Mouse (Mus musculus) MEL (cell line): ENCODE data around the gene Ensa. TPM values are rescaled to one million over a fixed set of nuclear protein-coding genes. Genes with fewer than 3 reads are reported as not detected.

Experiments
- DNase-seq: peaks from one replicate; pipeline ENCODE4 v3.0.0; 2011; ENCODE audit warnings: low read depth, low spot score
- H3K27ac ChIP-seq: 2 replicates; pipeline ENCODE4 v1.5.1; 2012; ENCODE audit warnings: low read depth, mild to moderate bottlenecking, control low read depth, low read length, moderate library complexity; ENCODE audit not compliant: control insufficient read depth
- H3K27me3 ChIP-seq, 2 experiments: fragments of 150-350 bp in 1 of 2; sonication (generic) in 1 of 2; 2 replicates each; pipeline ENCODE4 v1.6.1; 2012; ENCODE audit warnings: low read length in 2 of 2, mild to moderate bottlenecking in 2 of 2, improper control_type of control experiment in 1 of 2, moderate library complexity in 1 of 2; ENCODE audit not compliant: insufficient read depth in 2 of 2, control insufficient read depth in 1 of 2
- H3K36me3 ChIP-seq, 2 experiments: 2 replicates each; pipeline ENCODE4 v1.6.1; 2012 to 2014; ENCODE audit warnings: low read length in 2 of 2, improper control_type of control experiment in 1 of 2, inconsistent platforms in 1 of 2, mild to moderate bottlenecking in 1 of 2; ENCODE audit not compliant: insufficient read depth in 2 of 2, control insufficient read depth in 1 of 2
- H3K4me1 ChIP-seq, 2 experiments: fragments of 150-350 bp in 1 of 2; sonication (generic) in 1 of 2; 2 replicates each; pipeline ENCODE4 v1.6.1; 2012; ENCODE audit warnings: low read length in 2 of 2, improper control_type of control experiment in 1 of 2, mild to moderate bottlenecking in 1 of 2; ENCODE audit not compliant: insufficient read depth in 2 of 2, control insufficient read depth in 1 of 2
- H3K4me3 ChIP-seq, 2 experiments: fragments of 150-350 bp in 1 of 2; sonication (generic) in 1 of 2; 2 replicates each; pipeline ENCODE4 v1.5.1; 2012; ENCODE audit warnings: low read depth in 2 of 2, low read length in 2 of 2, mild to moderate bottlenecking in 2 of 2, moderate library complexity in 2 of 2, control low read depth in 1 of 2, improper control_type of control experiment in 1 of 2; ENCODE audit not compliant: control insufficient read depth in 1 of 2, insufficient read depth in 1 of 2
- H3K79me2 ChIP-seq: 2 replicates; pipeline ENCODE4 v1.6.1; 2012; ENCODE audit warnings: mild to moderate bottlenecking, low read length, moderate library complexity; ENCODE audit not compliant: control insufficient read depth, poor library complexity, insufficient read depth
- H3K9ac ChIP-seq: 2 replicates; pipeline ENCODE4 v1.6.1; 2012; ENCODE audit warnings: low read depth, mild to moderate bottlenecking, control low read depth, low read length, moderate library complexity; ENCODE audit not compliant: control insufficient read depth, poor library complexity, severe bottlenecking
- H3K9me3 ChIP-seq: fragments of 150-350 bp; sonication (generic); replicated peaks from 2 replicates; pipeline ENCODE4 v1.6.1; 2012; ENCODE audit warnings: mild to moderate bottlenecking, low read length, improper control_type of control experiment, moderate library complexity; ENCODE audit not compliant: insufficient read depth
- BHLHE40 ChIP-seq: IDR thresholded peaks from 2 replicates; pipeline ENCODE4 v1.6.1; 2012; ENCODE audit warnings: low read depth, mild to moderate bottlenecking, inconsistent platforms, low read length, improper control_type of control experiment, borderline replicate concordance
- CHD1 ChIP-seq: IDR thresholded peaks from 2 replicates; pipeline ENCODE4 v1.6.1; 2012; ENCODE audit warnings: low read depth, mild to moderate bottlenecking, inconsistent platforms, low read length, improper control_type of control experiment
- CTCF ChIP-seq, 3 experiments: IDR thresholded peaks in 2 of 3; conservative IDR thresholded peaks in 1 of 3; 2 replicates each; pipeline ENCODE4 v1.5.1; 2011 to 2012; ENCODE audit warnings: low read length in 3 of 3, low read depth in 2 of 3, mild to moderate bottlenecking in 2 of 3, improper control_type of control experiment in 1 of 3, inconsistent platforms in 1 of 3, mixed read lengths in 1 of 3, moderate library complexity in 1 of 3; ENCODE audit not compliant: control insufficient read depth in 1 of 3, insufficient read depth in 1 of 3, poor library complexity in 1 of 3, severe bottlenecking in 1 of 3
- E2F4 ChIP-seq: IDR thresholded peaks from 2 replicates; pipeline ENCODE4 v1.6.1; 2011; ENCODE audit warnings: low read depth, low read length, improper control_type of control experiment, borderline replicate concordance
- ELF1 ChIP-seq: IDR thresholded peaks from 2 replicates; pipeline ENCODE4 v1.6.1; 2014; ENCODE audit warnings: low read depth, mild to moderate bottlenecking, inconsistent platforms, low read length, improper control_type of control experiment, moderate library complexity
- EP300 ChIP-seq, 2 experiments: IDR thresholded peaks; 2 replicates each; pipeline ENCODE4 v1.6.1; 2011; ENCODE audit warnings: improper control_type of control experiment in 2 of 2, low read length in 2 of 2, low read depth in 1 of 2, mild to moderate bottlenecking in 1 of 2
- GABPA ChIP-seq: IDR thresholded peaks from 2 replicates; pipeline ENCODE4 v1.6.1; 2012; ENCODE audit warnings: low read depth, mild to moderate bottlenecking, inconsistent platforms, low read length, improper control_type of control experiment, moderate library complexity
- GATA1 ChIP-seq: IDR thresholded peaks from 2 replicates; pipeline ENCODE4 v1.6.1; 2011; ENCODE audit warnings: low read depth, low read length, improper control_type of control experiment
- JUND ChIP-seq: IDR thresholded peaks from 2 replicates; pipeline ENCODE4 v1.6.1; 2011; ENCODE audit warnings: low read depth, mild to moderate bottlenecking, improper control_type of control experiment, low read length
- MAFK ChIP-seq: IDR thresholded peaks from 2 replicates; pipeline ENCODE4 v1.6.1; 2011; ENCODE audit warnings: low read depth, mild to moderate bottlenecking, low read length, improper control_type of control experiment, borderline replicate concordance
- MAX ChIP-seq: IDR thresholded peaks from 2 replicates; pipeline ENCODE4 v1.6.1; 2011; ENCODE audit warnings: low read length, improper control_type of control experiment
- RAD21 ChIP-seq: IDR thresholded peaks from 2 replicates; pipeline ENCODE4 v1.6.1; 2011; ENCODE audit warnings: mild to moderate bottlenecking, low read depth, low read length, improper control_type of control experiment
- TAL1 ChIP-seq: IDR thresholded peaks from 2 replicates; pipeline ENCODE4 v1.6.1; 2012; ENCODE audit warnings: mild to moderate bottlenecking, inconsistent platforms, low read length, moderate library complexity, mixed read lengths
- TBP ChIP-seq: IDR thresholded peaks from 2 replicates; pipeline ENCODE4 v1.8.0; 2011; ENCODE audit warnings: low read depth, low read length, improper control_type of control experiment
- TCF12 ChIP-seq: IDR thresholded peaks from 2 replicates; pipeline ENCODE4 v1.6.1; 2014; ENCODE audit warnings: low read depth, mild to moderate bottlenecking, inconsistent platforms, low read length, improper control_type of control experiment, moderate library complexity
- UBTF ChIP-seq: IDR thresholded peaks from 2 replicates; pipeline ENCODE4 v1.6.1; 2012; ENCODE audit warnings: low read depth, mild to moderate bottlenecking, inconsistent platforms, low read length, improper control_type of control experiment, moderate library complexity, borderline replicate concordance; ENCODE audit not compliant: insufficient read depth
- USF1 ChIP-seq: IDR thresholded peaks from 2 replicates; pipeline ENCODE4 v1.6.1; 2014; ENCODE audit warnings: low read depth, mild to moderate bottlenecking, inconsistent platforms, low read length, improper control_type of control experiment, moderate library complexity
- ZC3H11A ChIP-seq: IDR thresholded peaks from 2 replicates; pipeline ENCODE4 v1.6.1; 2012; ENCODE audit warnings: low read depth, mild to moderate bottlenecking, inconsistent platforms, low read length, improper control_type of control experiment
- ZKSCAN1 ChIP-seq: IDR thresholded peaks from 2 replicates; pipeline ENCODE4 v1.6.1; 2012; ENCODE audit warnings: low read depth, mild to moderate bottlenecking, inconsistent platforms, low read length, improper control_type of control experiment, moderate library complexity
- ZMIZ1 ChIP-seq: IDR thresholded peaks from 2 replicates; pipeline ENCODE4 v1.6.1; 2012; ENCODE audit warnings: low read depth, mild to moderate bottlenecking, inconsistent platforms, low read length, improper control_type of control experiment, moderate library complexity
- polyA plus RNA-seq, 2 experiments: library from polyadenylated mRNA; stranded (reverse) in 1 of 2; unstranded in 1 of 2; fragments of >175 nt in 1 of 2; fragments of >200 nt in 1 of 2; gene quantifications; 2 replicates each; pipeline versions ENCODE4 v1.2.1 to v1.2.4; 2012; ENCODE audit warnings: low replicate concordance in 2 of 2, low read depth in 1 of 2; ENCODE audit not compliant: insufficient read length in 2 of 2, insufficient read depth in 1 of 2, missing spikeins in 1 of 2
- total RNA-seq: library from RNA; depleted of rRNA; stranded (reverse); fragments of 300-350 nt; gene quantifications from 2 replicates; pipeline ENCODE4 v1.2.3, GENCODE M21; 2012

Gene Ensa
- total and polyA plus RNA-seq, 3 experiments: 85.2 to 90.5 TPM; not detected in 1

- DNase-seq: no peak
- no peaks in the 10 kb centered on the region for H3K9me3 ChIP-seq
- no peak overlapping the region for H3K27ac ChIP-seq
- TF ChIP-seq GABPA (no peak), UBTF (no peak), MAFK (no peak), ZMIZ1 (no peak), BHLHE40 (no peak), ZC3H11A (no peak), CTCF (IDR thresholded peaks at IDR 0.05 in 2 of 3, conservative IDR thresholded peaks at IDR 0.05 in 1 of 3; ENCODE audit: control insufficient read depth in 1 of 3, insufficient read depth in 1 of 3, low read depth in 2 of 3, low read length in 3 of 3, poor library complexity in 1 of 3, severe bottlenecking in 1 of 3) (no peak), JUND (no peak), TAL1 (no peak), USF1 (no peak), RAD21 (no peak), ELF1 (no peak), TBP (no peak), E2F4 (no peak), ZKSCAN1 (no peak), GATA1 (no peak)
- no peaks in the 10 kb centered on the region for H3K27me3 ChIP-seq
- no peak overlapping the region for H3K4me3 ChIP-seq
- peaks cover 15% of the 10 kb centered on the region for H3K79me2 ChIP-seq
- H3K9ac ChIP-seq: no peak overlapping the region
- H3K4me1 ChIP-seq: peaks cover 4 to 6% of the 10 kb centered on the region in 2 experiments
- peaks cover 9 to 61% of the 10 kb centered on the region in 2 experiments for H3K36me3 ChIP-seq
These were observed 6.1 kb downstream of the Ensa start for GRCm38 (mm10) chr3:95630856-95631255.

- no peak overlapping the region for H3K9ac ChIP-seq
These were observed 6.5 kb downstream of the Ensa start for GRCm38 (mm10) chr3:95631304-95631703.

More at GRCm38 (mm10) chr3:95631304-95631703, 6.5 kb downstream of the Ensa start:
- Histone ChIP-seq H3K27me3 (no peaks in the 10 kb centered on the region), H3K36me3 (peaks cover 4 to 60% of the 10 kb centered on the region in 2 experiments), H3K27ac (no peak overlapping the region), H3K4me3 (no peak overlapping the region), H3K9me3 (no peaks in the 10 kb centered on the region), H3K4me1 (peaks cover 0 to 1% of the 10 kb centered on the region in 2 experiments; a peak in 1 of 4 replicates), H3K79me2 (peaks cover 10% of the 10 kb centered on the region)
- no peak for DNase-seq
- TF ChIP-seq MAX (no peak), ZMIZ1 (no peak), JUND (no peak), TCF12 (no peak), EP300 (IDR thresholded peaks at IDR 0.05; ENCODE audit: low read depth in 1 of 2, low read length in 2 of 2) (no peak), ZKSCAN1 (no peak), CHD1 (no peak)
